Mouse (Mus musculus) liver, postnatal 0 days (tissue): ENCODE results near the gene Irf4. TPM values are rescaled to one million over a fixed set of nuclear protein-coding genes. Genes with fewer than 3 reads are reported as not detected.

Experiments used
- ATAC-seq: fragments of 200-750 bp; cut with Nextera tagmentation; 2 replicates; pipeline ENCODE4 v1.8.0; 2017; ENCODE audit warnings: mild to moderate bottlenecking, moderate library complexity
- DNase-seq: peaks from one replicate; pipeline ENCODE4 v3.0.0-alpha.2; 2016
- H3K27ac ChIP-seq: fragments of 300-500 bp; sonication (generic); 2 replicates; pipeline ENCODE4 v1.5.1; 2014; ENCODE audit warnings: antibody characterized with exemption, moderate library complexity, mild to moderate bottlenecking, low read depth
- H3K27me3 ChIP-seq: fragments of 300-500 bp; sonication (generic); 2 replicates; pipeline ENCODE4 v1.6.1; 2014; ENCODE audit warnings: low read length, control low read depth, mixed read lengths; ENCODE audit not compliant: insufficient read depth
- H3K36me3 ChIP-seq: fragments of 300-500 bp; sonication (generic); replicated peaks from 2 replicates; pipeline ENCODE4 v1.6.1; 2014; ENCODE audit warnings: mild to moderate bottlenecking, control low read depth, low read length, moderate library complexity, mixed read lengths; ENCODE audit not compliant: insufficient read depth
- H3K4me1 ChIP-seq: fragments of 300-500 bp; sonication (generic); 2 replicates; pipeline ENCODE4 v1.6.1; 2014; ENCODE audit warnings: antibody characterized with exemption, mild to moderate bottlenecking, control low read depth; ENCODE audit not compliant: insufficient read depth
- H3K4me2 ChIP-seq: fragments of 300-500 bp; sonication (generic); 2 replicates; pipeline ENCODE4 v1.6.1; 2014; ENCODE audit warnings: low read depth, mild to moderate bottlenecking, low read length, moderate library complexity, mixed read lengths
- H3K4me3 ChIP-seq: fragments of 300-500 bp; sonication (generic); 2 replicates; pipeline ENCODE4 v1.5.1; 2014; ENCODE audit warnings: low read depth, low read length
- H3K9ac ChIP-seq: fragments of 300-500 bp; sonication (generic); replicated peaks from 2 replicates; pipeline ENCODE4 v1.6.1; 2014; ENCODE audit warnings: mild to moderate bottlenecking, moderate library complexity
- H3K9me3 ChIP-seq: fragments of 300-500 bp; sonication (generic); 2 replicates; pipeline ENCODE4 v1.6.1; 2016; ENCODE audit warnings: mild to moderate bottlenecking, control low read depth, low read length, mixed read lengths
- CTCF ChIP-seq: sonication (generic); IDR thresholded peaks from 2 replicates; pipeline ENCODE4 v1.5.1; 2016; ENCODE audit warnings: antibody characterized with exemption, low read depth
- EP300 ChIP-seq: IDR thresholded peaks from 2 replicates; pipeline ENCODE4 v1.6.1; 2016; ENCODE audit warnings: antibody characterized with exemption, low read depth, mild to moderate bottlenecking
- WGBS: fragments of 180-500 bp; shearing (Covaris S2); extraction: QIAGEN DNeasy Blood & Tissue Kit; methylation state at CpG from one replicate; pipeline ENCODE4 v1.1.7; 2014; ENCODE audit not compliant: insufficient replicate concordance; 5-methylcytosine and 5-hydroxymethylcytosine counted together
- polyA plus RNA-seq: library from polyadenylated mRNA; unstranded; fragments of >200 nt; fragmentation: Nextera tagmentation; extraction: Ambion mirVana; gene quantifications from 2 replicates; pipeline ENCODE4 v1.2.1, GENCODE M21; 2015

Gene Irf4
- polyA plus RNA-seq, 1 experiment from 2014 or later = 1.1 TPM

- no peak for TF ChIP-seq EP300
- TF ChIP-seq CTCF = no peak
- Histone ChIP-seq H3K4me2 (no peak overlapping the region), H3K4me3 (no peak overlapping the region), H3K9ac (no peak overlapping the region), H3K27ac (no peak overlapping the region), H3K9me3 (no peaks in the 10 kb centered on the region), H3K27me3 (peaks cover 24% of the 10 kb centered on the region), H3K36me3 (no peaks in the 10 kb centered on the region), H3K4me1 (peaks cover 4% of the 10 kb centered on the region)
- WGBS = 54% methylated on average over 7 of the region's 7 CpGs
- no peak for DNase-seq
- no peak for ATAC-seq
These were observed 3.9 kb upstream of the Irf4 start for GRCm38 (mm10) chr13:30745121-30745520.

GRCm38 (mm10) chr13:30747068-30747467, 2.0 kb upstream of the Irf4 start:
- Histone ChIP-seq H3K9ac (no peak overlapping the region), H3K9me3 (no peaks in the 10 kb centered on the region), H3K36me3 (no peaks in the 10 kb centered on the region), H3K27me3 (peaks cover 35% of the 10 kb centered on the region), H3K4me2 (no peak overlapping the region), H3K4me3 (no peak overlapping the region), H3K27ac (no peak overlapping the region), H3K4me1 (peaks cover 4% of the 10 kb centered on the region)
- 72% methylated on average over 5 of the region's 5 CpGs for WGBS
- DNase-seq (no peak), ATAC-seq (no peak)
- TF ChIP-seq CTCF (no peak), EP300 (no peak)

- Histone ChIP-seq H3K4me1 (peaks cover 4% of the 10 kb centered on the region), H3K27ac (no peak overlapping the region), H3K36me3 (no peaks in the 10 kb centered on the region), H3K4me2 (no peak overlapping the region), H3K4me3 (no peak overlapping the region), H3K27me3 (peaks cover 35% of the 10 kb centered on the region), H3K9me3 (no peaks in the 10 kb centered on the region), H3K9ac (no peak overlapping the region)
- no peak for TF ChIP-seq EP300
- no peak for TF ChIP-seq CTCF
- ATAC-seq (no peak), DNase-seq (no peak)
- 59% methylated on average over 11 of the region's 11 CpGs for WGBS
These were observed 1.5 kb upstream of the Irf4 start for GRCm38 (mm10) chr13:30747504-30747903.

GRCm38 (mm10) chr13:30748321-30748720, 705 bp upstream of the Irf4 start:
- H3K27ac ChIP-seq = no peak overlapping the region
- H3K9ac ChIP-seq = no peak overlapping the region
- H3K4me3 ChIP-seq = no peak overlapping the region
- 54% methylated on average over 11 of the region's 11 CpGs for WGBS
- DNase-seq (no peak), ATAC-seq (no peak)
- H3K36me3 ChIP-seq = no peaks in the 10 kb centered on the region
- no peak overlapping the region for H3K4me2 ChIP-seq
- TF ChIP-seq EP300 (no peak), CTCF (no peak)
- H3K4me1 ChIP-seq = peaks cover 4% of the 10 kb centered on the region
- H3K27me3 ChIP-seq = peaks cover 35% of the 10 kb centered on the region
- no peaks in the 10 kb centered on the region for H3K9me3 ChIP-seq

DNA sequence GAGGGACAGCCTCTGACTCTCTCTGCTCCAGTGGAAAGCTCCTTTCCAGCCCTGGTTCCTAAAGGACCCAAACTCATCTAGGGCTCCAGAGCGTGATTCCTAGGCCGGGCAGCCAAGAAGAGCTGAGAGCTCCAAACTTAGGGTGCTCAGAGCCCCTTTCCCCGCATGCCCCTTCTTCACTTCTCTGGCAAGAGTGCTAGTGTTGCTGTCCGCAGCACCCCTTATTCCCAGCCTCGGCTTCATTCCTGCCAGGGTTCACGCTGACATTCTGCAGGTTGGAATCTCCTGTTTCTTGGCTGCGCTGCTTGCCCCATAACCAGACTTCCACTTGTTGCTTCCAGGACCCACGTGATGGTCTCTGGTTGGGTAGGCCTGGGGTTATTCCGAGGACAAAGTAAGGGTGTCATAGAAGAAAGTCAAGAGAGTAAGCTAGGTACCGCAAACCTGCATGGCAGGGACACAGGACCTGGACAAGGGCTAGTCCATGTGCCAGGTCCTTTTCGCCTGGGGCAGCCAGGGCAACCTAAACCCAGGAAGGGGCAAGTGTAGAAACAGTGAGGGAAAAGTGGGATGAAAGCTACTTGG, 623 bp downstream of the Irf4 start:
- WGBS = 12% methylated on average over 11 of the region's 11 CpGs
- Histone ChIP-seq H3K4me2 (peak overlapping the region; percentile 67), H3K36me3 (no peaks in the 10 kb centered on the region), H3K4me1 (peaks cover 4% of the 10 kb centered on the region), H3K9ac (peak overlapping the region; percentile 46), H3K27me3 (peaks cover 35% of the 10 kb centered on the region), H3K27ac (no peak overlapping the region; the same call in 1 of the 2 replicates), H3K4me3 (peak overlapping the region; percentile 42), H3K9me3 (no peaks in the 10 kb centered on the region)
- ATAC-seq = no peak
- no peak for DNase-seq
- TF ChIP-seq CTCF (no peak), EP300 (no peak)

DNA sequence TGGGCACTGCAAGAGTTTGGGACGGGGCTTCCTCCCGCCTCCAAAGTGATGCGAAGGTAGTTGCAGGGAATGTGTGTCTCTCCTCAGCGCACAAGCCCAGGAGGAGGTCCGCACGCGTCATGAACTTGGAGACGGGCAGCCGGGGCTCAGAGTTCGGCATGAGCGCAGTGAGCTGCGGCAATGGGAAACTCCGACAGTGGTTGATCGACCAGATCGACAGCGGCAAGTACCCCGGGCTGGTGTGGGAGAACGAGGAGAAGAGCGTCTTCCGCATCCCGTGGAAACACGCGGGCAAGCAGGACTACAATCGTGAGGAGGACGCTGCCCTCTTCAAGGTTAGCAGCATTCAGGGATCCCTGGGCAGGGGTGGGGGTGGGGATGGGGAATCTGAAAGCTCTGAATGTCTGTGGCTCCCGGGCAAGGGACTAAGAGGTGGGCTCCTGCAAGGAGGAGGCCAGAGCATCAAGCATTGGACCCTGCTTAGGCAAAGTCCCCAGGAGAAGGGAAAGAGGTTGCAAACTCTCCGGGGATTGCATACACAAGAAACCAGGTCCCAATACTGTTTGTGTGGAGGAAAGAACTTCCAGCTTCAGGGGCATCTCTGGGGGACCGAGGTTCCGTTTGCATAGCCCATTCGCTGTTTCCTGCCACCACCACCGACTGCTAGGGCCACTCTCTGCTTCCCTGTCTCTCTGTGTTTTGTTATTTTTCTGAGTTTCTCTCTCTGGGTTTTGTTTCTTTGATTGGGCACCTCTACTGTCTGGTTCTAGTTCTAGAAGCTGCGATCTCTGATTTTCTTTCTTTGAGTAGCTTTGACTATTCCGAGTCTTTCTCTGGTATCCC, 1.7 kb downstream of the Irf4 start:
- Histone ChIP-seq H3K4me1 (peaks cover 4% of the 10 kb centered on the region), H3K9me3 (no peaks in the 10 kb centered on the region), H3K36me3 (no peaks in the 10 kb centered on the region), H3K4me3 (peak overlapping the region; percentile 42), H3K27ac (no peak overlapping the region; the same call in 1 of the 2 replicates), H3K27me3 (peaks cover 35% of the 10 kb centered on the region), H3K4me2 (peak overlapping the region; percentile 67), H3K9ac (peak overlapping the region; percentile 30)
- ATAC-seq = no peak
- DNase-seq = no peak
- WGBS = 3% methylated on average over 33 of the region's 33 CpGs
- TF ChIP-seq CTCF = no peak
- no peak for TF ChIP-seq EP300
